Mouse (Mus musculus): ENCODE data around the gene Fam166b.

DNA sequence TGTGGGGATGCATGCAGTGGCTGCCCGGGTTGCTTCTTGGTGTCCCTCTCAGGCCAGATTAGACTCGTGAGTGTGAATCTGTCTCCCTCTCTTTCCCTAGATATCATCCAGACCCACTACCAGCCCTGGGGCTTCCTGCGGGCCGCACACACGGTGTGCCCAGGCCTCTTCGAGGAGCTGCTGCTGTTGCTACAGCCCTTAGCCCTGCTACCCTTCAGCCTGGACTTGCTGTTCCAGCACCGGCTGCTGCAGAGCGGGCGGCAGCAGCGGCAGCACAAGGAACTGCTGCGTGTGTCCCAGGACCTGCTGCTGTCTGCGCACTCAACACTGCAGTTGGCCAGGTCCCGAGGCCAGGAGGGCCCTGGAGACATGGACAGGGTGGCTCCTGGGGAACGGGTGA is 3.7 kb downstream of the Fam166b start:
- TF ChIP-seq CTCF (IDR thresholded peaks at IDR 0.05; ENCODE audit: insufficient read depth, low read length) = no peak
- TF ChIP-seq POLR2A (IDR thresholded peaks at IDR 0.05; ENCODE audit: borderline replicate concordance, extremely low read depth, low read depth, low read length) = no peak

Data from lung, adult 2 months (tissue).